Mouse (Mus musculus) embryonic facial prominence, embryonic 11.5 days (tissue): ENCODE results near the gene Rhag. TPM values are rescaled to one million over a fixed set of nuclear protein-coding genes. Genes with fewer than 3 reads are reported as not detected.
A peak's percentile ranks its signal among the peaks of the same experiment; 100 is the strongest.

Source experiments
- ATAC-seq: fragments of 200-750 bp; cut with Nextera tagmentation; replicated peaks from 2 replicates; pipeline ENCODE4 v1.8.0; 2017; ENCODE audit warnings: low read depth; ENCODE audit not compliant: insufficient number of reproducible peaks, low FRiP score, low TSS enrichment
- DNase-seq: peaks from one replicate; pipeline ENCODE4 v3.0.0-alpha.2; 2015; ENCODE audit warnings: low spot score
- H3K27ac ChIP-seq: fragments of 300-500 bp; sonication (generic); replicated peaks from 2 replicates; pipeline ENCODE4 v1.5.1; 2014; ENCODE audit warnings: mild to moderate bottlenecking, low read depth, low read length, control low read depth
- H3K27me3 ChIP-seq: fragments of 300-500 bp; sonication (generic); 2 replicates; pipeline ENCODE4 v1.6.1; 2014; ENCODE audit warnings: mild to moderate bottlenecking, low read length, moderate library complexity, mixed read lengths; ENCODE audit not compliant: control insufficient read depth, insufficient read depth
- H3K36me3 ChIP-seq: fragments of 300-500 bp; sonication (generic); replicated peaks from 2 replicates; pipeline ENCODE4 v1.6.1; 2014; ENCODE audit warnings: low read depth, mild to moderate bottlenecking, low read length, moderate library complexity, mixed read lengths; ENCODE audit not compliant: control insufficient read depth, insufficient read depth
- H3K4me1 ChIP-seq: fragments of 300-500 bp; sonication (generic); 2 replicates; pipeline ENCODE4 v1.6.1; 2014; ENCODE audit warnings: low read length, mixed read lengths; ENCODE audit not compliant: control insufficient read depth, insufficient read depth
- H3K4me2 ChIP-seq: fragments of 300-500 bp; sonication (generic); 2 replicates; pipeline ENCODE4 v1.6.1; 2014; ENCODE audit warnings: low read depth, mild to moderate bottlenecking, control low read depth, low read length, moderate library complexity
- H3K4me3 ChIP-seq: fragments of 300-500 bp; sonication (generic); 2 replicates; pipeline ENCODE4 v1.5.1; 2014; ENCODE audit warnings: low read depth, low read length, control low read depth
- H3K9ac ChIP-seq: fragments of 300-500 bp; sonication (generic); replicated peaks from 2 replicates; pipeline ENCODE4 v1.6.1; 2014; ENCODE audit warnings: mild to moderate bottlenecking, control low read depth, low read length
- H3K9me3 ChIP-seq: fragments of 300-500 bp; sonication (generic); replicated peaks from 2 replicates; pipeline ENCODE4 v1.6.1; 2016; ENCODE audit warnings: mild to moderate bottlenecking, low read length, inconsistent platforms, mixed read lengths; ENCODE audit not compliant: control insufficient read depth
- WGBS: fragments of 180-500 bp; shearing (Covaris S2); extraction: QIAGEN DNeasy Blood & Tissue Kit; methylation state at CpG from one replicate; pipeline ENCODE4 v1.1.7; 2014; 5-methylcytosine and 5-hydroxymethylcytosine counted together
- polyA plus RNA-seq: library from polyadenylated mRNA; unstranded; fragments of >200 nt; fragmentation: Nextera tagmentation; extraction: Ambion mirVana; gene quantifications from 2 replicates; pipeline ENCODE4 v1.2.1, GENCODE M21; 2014

Rhag gene
- polyA plus RNA-seq, 1 experiment from 2014 or later = 6.5 TPM

DNA sequence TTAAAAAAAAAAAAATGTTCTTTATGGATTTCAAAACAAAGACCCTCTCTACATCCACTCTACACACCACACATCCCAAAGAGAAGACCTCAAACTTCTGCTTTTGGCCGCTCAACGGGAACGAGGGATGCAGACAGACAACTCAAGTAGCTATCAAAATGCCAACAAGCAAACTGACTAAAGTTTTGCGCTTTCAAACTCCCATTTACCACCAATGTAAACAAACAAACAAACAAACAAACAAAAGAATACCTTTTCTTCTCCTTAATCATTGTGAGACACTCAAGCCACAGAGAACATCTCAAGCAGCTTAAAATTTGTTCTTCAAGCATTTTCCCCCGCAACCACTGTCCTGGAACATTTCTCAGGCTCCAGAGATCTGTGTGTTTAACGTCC is 68.6 kb downstream of the Rhag start:
- H3K27ac ChIP-seq = no peak overlapping the region

GRCm38 (mm10) chr17:40879924-40880691 is 69.2 kb downstream of the Rhag start, which contains the start of gene 9130008F23Rik:
TSS of gene 9130008F23Rik (minus strand) at chr17:40880559.
- H3K4me3 ChIP-seq = peak within 1 kb of the TSS; percentile 52
- peak; percentile 58 for DNase-seq
- peak; percentile 81 for ATAC-seq
- H3K27ac ChIP-seq = no peak within 1 kb of the TSS
- H3K36me3 ChIP-seq = no peaks in the 10 kb centered on the region
- under 1% methylated on average over 40 of the region's 40 CpGs for WGBS
- no peaks in the 10 kb centered on the region for H3K27me3 ChIP-seq
- no peaks in the 10 kb centered on the region for H3K9me3 ChIP-seq
- peak within 1 kb of the TSS; percentile 61 for H3K9ac ChIP-seq
- peak within 1 kb of the TSS; percentile 85 for H3K4me2 ChIP-seq
- no peaks in the 10 kb centered on the region for H3K4me1 ChIP-seq

More for the DNA sequence above, 68.6 kb downstream of the Rhag start:
- Histone ChIP-seq H3K4me3 (peak overlapping the region; percentile 52), H3K9me3 (no peaks in the 10 kb centered on the region), H3K4me1 (no peaks in the 10 kb centered on the region), H3K9ac (peak overlapping the region; percentile 61), H3K4me2 (peak overlapping the region; percentile 85), H3K27me3 (no peaks in the 10 kb centered on the region), H3K36me3 (no peaks in the 10 kb centered on the region)
- 13% methylated on average over 6 of the region's 6 CpGs for WGBS
- ATAC-seq (no peak), DNase-seq (no peak)

GRCm38 (mm10) chr17:40882172-40882571 is 71.2 kb downstream of the Rhag start:
- 90% methylated on average over 6 of the region's 6 CpGs for WGBS
- no peaks in the 10 kb centered on the region for H3K27me3 ChIP-seq
- H3K27ac ChIP-seq = no peak overlapping the region
- H3K4me3 ChIP-seq = no peak overlapping the region
- no peak overlapping the region for H3K9ac ChIP-seq
- no peak overlapping the region for H3K4me2 ChIP-seq
- H3K9me3 ChIP-seq = no peaks in the 10 kb centered on the region
- DNase-seq (no peak), ATAC-seq (no peak)
- H3K36me3 ChIP-seq = no peaks in the 10 kb centered on the region
- no peaks in the 10 kb centered on the region for H3K4me1 ChIP-seq

GRCm38 (mm10) chr17:40885155-40885554 is 74.2 kb downstream of the Rhag start:
- no peak overlapping the region for H3K4me2 ChIP-seq
- WGBS = 87% methylated on average over 4 of the region's 4 CpGs
- DNase-seq (no peak), ATAC-seq (no peak)
- no peak overlapping the region for H3K27ac ChIP-seq
- H3K36me3 ChIP-seq = no peaks in the 10 kb centered on the region
- H3K27me3 ChIP-seq = no peaks in the 10 kb centered on the region
- H3K9ac ChIP-seq = no peak overlapping the region
- H3K9me3 ChIP-seq = no peaks in the 10 kb centered on the region
- no peak overlapping the region for H3K4me3 ChIP-seq
- H3K4me1 ChIP-seq = no peaks in the 10 kb centered on the region

DNA sequence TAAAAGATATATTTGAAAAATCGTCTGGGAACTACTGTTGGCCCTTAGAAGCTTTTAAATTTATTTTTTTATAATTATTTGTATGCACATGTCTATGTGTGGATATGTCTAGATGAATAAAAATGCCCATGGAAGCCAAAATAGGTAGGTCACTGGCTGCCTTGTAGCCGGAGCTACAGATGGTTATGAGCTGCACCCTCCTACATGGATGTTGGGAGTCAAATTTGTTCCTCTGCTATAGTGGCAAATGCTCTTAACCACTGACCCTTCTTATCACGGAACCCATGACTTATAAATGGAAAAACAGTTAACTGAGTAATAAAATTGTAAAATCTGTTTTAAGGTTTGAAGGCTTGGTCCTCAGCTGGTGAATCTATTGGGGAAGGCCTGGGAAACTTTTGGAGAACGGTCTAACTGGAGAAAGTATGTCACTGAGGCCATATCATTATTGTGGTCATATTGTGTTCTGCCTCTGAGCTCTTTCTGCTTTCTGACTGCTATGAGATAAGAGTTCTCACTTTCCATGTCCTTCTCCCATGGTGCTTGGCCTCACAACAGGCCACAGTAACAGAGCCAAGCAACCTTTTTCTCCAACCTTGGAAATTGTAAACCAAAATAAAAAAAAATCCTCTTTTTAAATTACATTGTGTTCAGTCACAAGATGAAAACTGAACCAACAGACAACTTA is 77.1 kb downstream of the Rhag start:
- H3K9me3 ChIP-seq = no peaks in the 10 kb centered on the region
- DNase-seq = no peak
- H3K27ac ChIP-seq = no peak overlapping the region
- no peaks in the 10 kb centered on the region for H3K27me3 ChIP-seq
- ATAC-seq = no peak
- no peak overlapping the region for H3K4me3 ChIP-seq
- WGBS = 82% methylated on average over 4 of the region's 4 CpGs
- H3K36me3 ChIP-seq = no peaks in the 10 kb centered on the region
- H3K4me1 ChIP-seq = no peaks in the 10 kb centered on the region
- no peak overlapping the region for H3K4me2 ChIP-seq
- no peak overlapping the region for H3K9ac ChIP-seq

Other genes with a start within 250 kb of the Rhag start
- not detected in 2 replicates for gene Esp6, start 249.6 kb upstream of the Rhag start, polyA plus RNA-seq
- not detected in 2 replicates for gene Esp4, start 212.5 kb upstream of the Rhag start, polyA plus RNA-seq
- not detected in 2 replicates for gene Esp3, start 179.1 kb upstream of the Rhag start, polyA plus RNA-seq
- gene Esp1, start 84.0 kb upstream of the Rhag start, polyA plus RNA-seq = not detected in 2 replicates
- gene Crisp2, start 4.1 kb upstream of the Rhag start, polyA plus RNA-seq = not detected in 2 replicates
- 0.70 and 1.2 TPM in 2 replicates for gene 9130008F23Rik, start 69.4 kb downstream of the Rhag start, polyA plus RNA-seq
- gene Glyatl3, start 103.2 kb downstream of the Rhag start, polyA plus RNA-seq = 0.21 and 0.79 TPM in 2 replicates
- 37.5 and 38.0 TPM in 2 replicates for gene Mut, start 123.6 kb downstream of the Rhag start, polyA plus RNA-seq
- 50.5 and 52.9 TPM in 2 replicates for gene Cenpq, start 123.9 kb downstream of the Rhag start, polyA plus RNA-seq